Mouse (Mus musculus) intestine, embryonic 16.5 days (tissue): Measurements from ENCODE around the gene Gse1. TPM values are rescaled to one million over a fixed set of nuclear protein-coding genes. Genes with fewer than 3 reads are reported as not detected.
A peak's percentile ranks its signal among the peaks of the same experiment; 100 is the strongest.

Source experiments
- ATAC-seq: fragments of 200-750 bp; cut with Nextera tagmentation; 2 replicates; pipeline ENCODE4 v1.8.0; 2017; ENCODE audit warnings: moderate TSS enrichment, moderate library complexity
- H3K27ac ChIP-seq: fragments of 300-500 bp; sonication (generic); 2 replicates; pipeline ENCODE4 v1.5.1; 2014; ENCODE audit warnings: mild to moderate bottlenecking, low read length
- H3K27me3 ChIP-seq: fragments of 300-500 bp; sonication (generic); replicated peaks from 2 replicates; pipeline ENCODE4 v1.6.1; 2014; ENCODE audit warnings: low read length, control low read depth, mixed read lengths; ENCODE audit not compliant: control insufficient read depth, insufficient read depth
- H3K36me3 ChIP-seq: fragments of 300-500 bp; sonication (generic); 2 replicates; pipeline ENCODE4 v1.6.1; 2014; ENCODE audit warnings: low read length, control low read depth; ENCODE audit not compliant: control insufficient read depth, insufficient read depth
- H3K4me1 ChIP-seq: fragments of 300-500 bp; sonication (generic); 2 replicates; pipeline ENCODE4 v1.6.1; 2014; ENCODE audit warnings: low read length, control low read depth, mixed read lengths; ENCODE audit not compliant: control insufficient read depth, insufficient read depth
- H3K4me2 ChIP-seq: fragments of 300-500 bp; sonication (generic); 2 replicates; pipeline ENCODE4 v1.6.1; 2014; ENCODE audit warnings: low read depth, low read length, control low read depth
- H3K4me3 ChIP-seq: fragments of 300-500 bp; sonication (generic); 2 replicates; pipeline ENCODE4 v1.5.1; 2014; ENCODE audit warnings: mild to moderate bottlenecking, low read length
- H3K9ac ChIP-seq: fragments of 300-500 bp; sonication (generic); 2 replicates; pipeline ENCODE4 v1.6.1; 2014; ENCODE audit warnings: low read depth, low read length
- H3K9me3 ChIP-seq: fragments of 300-500 bp; sonication (generic); 2 replicates; pipeline ENCODE4 v1.6.1; 2016; ENCODE audit warnings: low read length, control low read depth; ENCODE audit not compliant: control insufficient read depth
- WGBS: fragments of 180-500 bp; shearing (Covaris S2); extraction: QIAGEN DNeasy Blood & Tissue Kit; methylation state at CpG from one replicate; pipeline ENCODE4 v1.1.7; 2014; 5-methylcytosine and 5-hydroxymethylcytosine counted together
- polyA plus RNA-seq: library from polyadenylated mRNA; unstranded; fragments of >200 nt; fragmentation: Nextera tagmentation; extraction: Ambion mirVana; gene quantifications from 2 replicates; pipeline ENCODE4 v1.2.1, GENCODE M21; 2015

Gse1 gene
- polyA plus RNA-seq, 1 experiment from 2014 or later, result 7.3 TPM

- peaks cover 53% of the 10 kb centered on the region for H3K4me1 ChIP-seq
- 0 out of 2 replicates have a peak overlapping the region, but pooled peaks have one; percentile 14 for H3K9ac ChIP-seq
- 0 out of 2 replicates have a peak, but pooled peaks have one; percentile 19 for ATAC-seq
Measured at GRCm38 (mm10) chr8:120462119-120462551, 233.9 kb downstream of the Gse1 start.

GRCm38 (mm10) chr8:120462611-120463010, 234.4 kb downstream of the Gse1 start:
- no peak overlapping the region for H3K4me2 ChIP-seq
- peak overlapping the region; percentile 63 for H3K27ac ChIP-seq
- H3K27me3 ChIP-seq, result no peaks in the 10 kb centered on the region
- no peak overlapping the region for H3K4me3 ChIP-seq
- peaks cover 50% of the 10 kb centered on the region for H3K4me1 ChIP-seq
- H3K36me3 ChIP-seq, result no peaks in the 10 kb centered on the region
- 0 out of 2 replicates have a peak overlapping the region, but pooled peaks have one; percentile 14 for H3K9ac ChIP-seq
- ATAC-seq, result no peak
- no peaks in the 10 kb centered on the region for H3K9me3 ChIP-seq
- WGBS, result 68% methylated on average over 6 of the region's 6 CpGs

More at GRCm38 (mm10) chr8:120462119-120462551, 233.9 kb downstream of the Gse1 start:
- no peaks in the 10 kb centered on the region for H3K27me3 ChIP-seq
- peak overlapping the region; percentile 63; the same call in 1 of the 2 replicates for H3K27ac ChIP-seq
- no peak overlapping the region for H3K4me3 ChIP-seq
- 28% methylated on average over 15 of the region's 15 CpGs for WGBS
- no peaks in the 10 kb centered on the region for H3K9me3 ChIP-seq
- H3K4me2 ChIP-seq, result no peak overlapping the region
- H3K36me3 ChIP-seq, result no peaks in the 10 kb centered on the region

- Histone ChIP-seq H3K4me2 (no peak overlapping the region), H3K4me1 (peaks cover 49% of the 10 kb centered on the region), H3K27ac (no peak overlapping the region; the same call in 1 of the 2 replicates), H3K9me3 (no peaks in the 10 kb centered on the region), H3K36me3 (no peaks in the 10 kb centered on the region), H3K27me3 (no peaks in the 10 kb centered on the region), H3K9ac (no peak overlapping the region), H3K4me3 (no peak overlapping the region)
- ATAC-seq, result no peak
- 86% methylated on average over 9 of the region's 9 CpGs for WGBS
Measured at GRCm38 (mm10) chr8:120463918-120464584, 235.8 kb downstream of the Gse1 start.

GRCm38 (mm10) chr8:120464585-120464937, 236.3 kb downstream of the Gse1 start:
- 66% methylated on average over 4 of the region's 4 CpGs for WGBS
- Histone ChIP-seq H3K9me3 (no peaks in the 10 kb centered on the region), H3K4me1 (peaks cover 44% of the 10 kb centered on the region), H3K4me3 (no peak overlapping the region), H3K27me3 (no peaks in the 10 kb centered on the region), H3K36me3 (no peaks in the 10 kb centered on the region), H3K9ac (no peak overlapping the region), H3K4me2 (no peak overlapping the region), H3K27ac (no peak overlapping the region; the same call in 1 of the 2 replicates)
- ATAC-seq, result no peak

- ATAC-seq, result peak; percentile 35
- no peak overlapping the region for H3K4me2 ChIP-seq
- 23% methylated on average over 8 of the region's 8 CpGs for WGBS
Measured at GRCm38 (mm10) chr8:120465710-120466109, 237.5 kb downstream of the Gse1 start.

GRCm38 (mm10) chr8:120466266-120466665, 238.0 kb downstream of the Gse1 start:
- ATAC-seq, result no peak
- no peaks in the 10 kb centered on the region for H3K9me3 ChIP-seq
- 70% methylated on average over 10 of the region's 10 CpGs for WGBS
- H3K4me1 ChIP-seq, result peaks cover 33% of the 10 kb centered on the region
- H3K4me2 ChIP-seq, result no peak overlapping the region
- no peak overlapping the region for H3K4me3 ChIP-seq
- H3K9ac ChIP-seq, result no peak overlapping the region
- H3K27me3 ChIP-seq, result no peaks in the 10 kb centered on the region
- no peak overlapping the region for H3K27ac ChIP-seq
- H3K36me3 ChIP-seq, result no peaks in the 10 kb centered on the region

More at GRCm38 (mm10) chr8:120465710-120466109, 237.5 kb downstream of the Gse1 start:
- H3K4me1 ChIP-seq, result peaks cover 33% of the 10 kb centered on the region
- no peaks in the 10 kb centered on the region for H3K9me3 ChIP-seq
- H3K27ac ChIP-seq, result peak overlapping the region; percentile 45; the same call in 1 of the 2 replicates
- H3K36me3 ChIP-seq, result no peaks in the 10 kb centered on the region
- H3K27me3 ChIP-seq, result no peaks in the 10 kb centered on the region
- no peak overlapping the region for H3K4me3 ChIP-seq
- no peak overlapping the region for H3K9ac ChIP-seq

- Histone ChIP-seq H3K27ac (no peak overlapping the region), H3K27me3 (no peaks in the 10 kb centered on the region), H3K9me3 (no peaks in the 10 kb centered on the region), H3K4me3 (no peak overlapping the region), H3K4me2 (no peak overlapping the region), H3K9ac (no peak overlapping the region), H3K36me3 (no peaks in the 10 kb centered on the region), H3K4me1 (peaks cover 33% of the 10 kb centered on the region)
- no peak for ATAC-seq
- WGBS, result 94% methylated on average over 7 of the region's 7 CpGs
Measured at GRCm38 (mm10) chr8:120467598-120467997, 239.3 kb downstream of the Gse1 start.

- no peaks in the 10 kb centered on the region for H3K9me3 ChIP-seq
- WGBS, result 90% methylated on average over 12 of the region's 12 CpGs
- H3K36me3 ChIP-seq, result no peaks in the 10 kb centered on the region
- no peak overlapping the region for H3K27ac ChIP-seq
- H3K4me1 ChIP-seq, result peaks cover 39% of the 10 kb centered on the region
- H3K9ac ChIP-seq, result no peak overlapping the region
- no peak overlapping the region for H3K4me2 ChIP-seq
- no peak overlapping the region for H3K4me3 ChIP-seq
- no peaks in the 10 kb centered on the region for H3K27me3 ChIP-seq
- ATAC-seq, result no peak
Measured at GRCm38 (mm10) chr8:120470170-120470569, 241.9 kb downstream of the Gse1 start.

GRCm38 (mm10) chr8:120471166-120471565, 242.9 kb downstream of the Gse1 start:
- no peak for ATAC-seq
- Histone ChIP-seq H3K4me1 (peaks cover 39% of the 10 kb centered on the region), H3K27ac (no peak overlapping the region), H3K4me3 (no peak overlapping the region), H3K4me2 (no peak overlapping the region), H3K9ac (no peak overlapping the region), H3K9me3 (no peaks in the 10 kb centered on the region), H3K36me3 (no peaks in the 10 kb centered on the region), H3K27me3 (no peaks in the 10 kb centered on the region)
- WGBS, result 26% methylated on average over 7 of the region's 7 CpGs
